Mouse (Mus musculus) stomach, postnatal 0 days (tissue): ENCODE results near the gene Tmem14a.
"Not testable (repeated sequence)": the region's sequence is repeated elsewhere in the genome, so short reads cannot be mapped to it uniquely, and the experiment has no call there.

Experiments used
- CTCF ChIP-seq: IDR thresholded peaks from 2 replicates; pipeline ENCODE4 v1.5.1; 2016; ENCODE audit warnings: antibody characterized with exemption, low read depth, mild to moderate bottlenecking, moderate library complexity
- EP300 ChIP-seq: optimal IDR thresholded peaks from 2 replicates; pipeline ENCODE3; 2016; ENCODE audit warnings: antibody characterized with exemption

DNA sequence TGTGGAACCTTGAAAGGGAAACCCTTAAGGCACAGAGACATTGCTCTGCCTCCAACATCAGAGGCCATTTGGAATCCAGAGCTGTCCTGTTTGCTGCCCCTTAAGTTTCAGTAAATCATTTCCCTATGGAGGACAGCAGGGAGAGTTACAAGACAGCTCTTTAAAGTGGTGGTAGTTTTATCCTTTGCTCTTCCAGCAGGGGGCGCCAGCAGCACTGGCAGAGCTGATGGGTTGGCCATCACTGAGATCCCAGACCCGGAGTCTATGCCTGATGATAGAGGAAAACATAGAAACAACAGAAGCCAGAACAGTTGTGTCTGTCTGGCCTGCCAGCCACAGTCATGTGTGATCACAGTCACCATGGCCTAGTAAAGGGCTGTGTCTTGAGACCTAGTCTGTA, 57.8 kb downstream of the Tmem14a start:
- not testable (repeated sequence) for TF ChIP-seq EP300
- TF ChIP-seq CTCF: peak; percentile 44
